Mouse (Mus musculus) heart, postnatal 36 days (tissue): ENCODE results near the gene C130032M10Rik. TPM values are rescaled to one million over a fixed set of nuclear protein-coding genes. Genes with fewer than 3 reads are reported as not detected.

Experiments used
- DNase-seq, 2 experiments: peaks; one replicate each; pipeline ENCODE4 v3.0.0; 2021 to 2022
- intact Hi-C: fragments of 180-260 bp; cut with DNase I; formaldehyde crosslinking; loops from one replicate; pipeline ENCODE4 v1.15.1; 2025
- total RNA-seq, 2 experiments: library from RNA; stranded (reverse); gene quantifications; 2 replicates each; pipeline ENCODE4 v1.2.3; 2021

The C130032M10Rik gene
- total RNA-seq: not detected

- intact Hi-C loops: no loop called here
- no peak for DNase-seq
Observed at GRCm38 (mm10) chr9:114515364-114515763, at the start of gene C130032M10Rik. Gene C130032M10Rik, plus strand, starts transcription at chr9:114515697.

GRCm38 (mm10) chr9:114466871-114467270 is 48.6 kb upstream of the C130032M10Rik start:
- no peak for DNase-seq
- intact Hi-C loops: no loop called here

GRCm38 (mm10) chr9:114468217-114468616 is 47.3 kb upstream of the C130032M10Rik start:
- intact Hi-C loops: no loop called here
- DNase-seq: no peak

- intact Hi-C loops: no loop called here
- DNase-seq: no peak
Observed at GRCm38 (mm10) chr9:114468701-114469100, 46.8 kb upstream of the C130032M10Rik start.

GRCm38 (mm10) chr9:114471892-114472291 is 43.6 kb upstream of the C130032M10Rik start:
- DNase-seq: no peak
- intact Hi-C loops: no loop called here

- intact Hi-C loops: no loop called here
- no peak for DNase-seq
Observed at GRCm38 (mm10) chr9:114477019-114477418, 38.5 kb upstream of the C130032M10Rik start.

GRCm38 (mm10) chr9:114480940-114481339 is 34.6 kb upstream of the C130032M10Rik start:
- no peak for DNase-seq
- intact Hi-C loops: no loop called here

- DNase-seq: no peak
- intact Hi-C loops: no loop called here
Observed at GRCm38 (mm10) chr9:114484771-114485170, 30.7 kb upstream of the C130032M10Rik start.

- intact Hi-C loops: no loop called here
- no peak for DNase-seq
Observed at GRCm38 (mm10) chr9:114486808-114487207, 28.7 kb upstream of the C130032M10Rik start.

GRCm38 (mm10) chr9:114487481-114488258 is 27.8 kb upstream of the C130032M10Rik start:
- no peak for DNase-seq
- intact Hi-C loops: no loop called here

- intact Hi-C loops: loop anchor here (2.0 to 5.0 kb wide), 2 partner anchors 80 to 179 kb away; no protein-coding TSS in a partner anchor
- DNase-seq: no peak
Observed at GRCm38 (mm10) chr9:114496469-114496868, 19.0 kb upstream of the C130032M10Rik start.

- DNase-seq: peak; percentile 74 to 83
- intact Hi-C loops: loop anchor here (5.0 kb wide), 1 partner anchor 181 kb away; no protein-coding TSS in a partner anchor
Observed at GRCm38 (mm10) chr9:114498218-114498617, 17.3 kb upstream of the C130032M10Rik start.

GRCm38 (mm10) chr9:114499783-114500515 is 15.5 kb upstream of the C130032M10Rik start:
- DNase-seq: peak; percentile 47 to 55

GRCm38 (mm10) chr9:114501111-114501510 is 14.4 kb upstream of the C130032M10Rik start:
- intact Hi-C loops: no loop called here
- DNase-seq: no peak

More at GRCm38 (mm10) chr9:114499783-114500515, 15.5 kb upstream of the C130032M10Rik start:
- intact Hi-C loops: loop anchor here (1.0 to 5.0 kb wide), 2 partner anchors 82 to 183 kb away; no protein-coding TSS in a partner anchor

GRCm38 (mm10) chr9:114501913-114502312 is 13.6 kb upstream of the C130032M10Rik start:
- intact Hi-C loops: no loop called here
- DNase-seq: no peak

GRCm38 (mm10) chr9:114502711-114503427 is 12.6 kb upstream of the C130032M10Rik start:
- intact Hi-C loops: no loop called here
- no peak for DNase-seq

GRCm38 (mm10) chr9:114504816-114505215 is 10.7 kb upstream of the C130032M10Rik start, which contains the start of gene Ccr4:
Gene Ccr4, minus strand, starts transcription at chr9:114504916.
- no peak for DNase-seq
- intact Hi-C loops: no loop called here

- intact Hi-C loops: no loop called here
- no peak for DNase-seq
Observed at GRCm38 (mm10) chr9:114506564-114506963, 8.9 kb upstream of the C130032M10Rik start.

GRCm38 (mm10) chr9:114507421-114507820 is 8.1 kb upstream of the C130032M10Rik start:
- DNase-seq: no peak
- intact Hi-C loops: no loop called here

- DNase-seq: no peak
- intact Hi-C loops: no loop called here
Observed at GRCm38 (mm10) chr9:114509785-114510184, 5.7 kb upstream of the C130032M10Rik start.

GRCm38 (mm10) chr9:114512831-114513230 is 2.7 kb upstream of the C130032M10Rik start:
- intact Hi-C loops: no loop called here
- no peak for DNase-seq
